Mouse (Mus musculus) CH12.LX (cell line): Measurements from ENCODE around the gene Pik3cb.

Source experiments
- CTCF ChIP-seq, 2 experiments: IDR thresholded peaks in 1 of 2; conservative IDR thresholded peaks in 1 of 2; 2 replicates each; pipeline ENCODE4 v1.5.1; 2011 to 2012; ENCODE audit warnings: low read depth in 2 of 2, low read length in 2 of 2, improper control_type of control experiment in 1 of 2, inconsistent platforms in 1 of 2, mild to moderate bottlenecking in 1 of 2, moderate library complexity in 1 of 2
- MXI1 ChIP-seq: IDR thresholded peaks from 2 replicates; pipeline ENCODE4 v1.6.1; 2011; ENCODE audit warnings: mild to moderate bottlenecking, low read depth, low read length, improper control_type of control experiment

DNA sequence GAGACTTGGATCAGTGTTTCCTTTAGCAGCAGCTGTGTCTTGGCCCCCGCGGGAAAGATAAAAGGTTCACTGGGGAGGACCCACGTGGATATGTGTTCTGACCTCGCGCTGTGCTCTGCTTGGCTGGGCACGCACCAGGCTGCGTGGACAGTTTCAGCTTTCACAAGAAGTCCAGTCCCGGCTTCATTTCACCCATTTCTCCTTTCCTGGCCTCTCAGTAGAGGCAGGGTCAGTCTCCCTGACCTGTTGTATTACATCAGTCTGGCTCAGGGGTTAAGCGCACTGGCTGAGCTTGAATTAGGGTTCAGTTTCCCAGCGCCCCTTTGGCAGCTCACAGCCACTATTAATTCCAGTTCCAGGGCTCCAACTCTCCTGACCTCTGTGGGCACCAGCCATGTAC is 30.8 kb upstream of the Pik3cb start:
- TF ChIP-seq CTCF (conservative IDR thresholded peaks at IDR 0.05 in 1 of 2, IDR thresholded peaks at IDR 0.05 in 1 of 2; ENCODE audit: low read depth in 2 of 2, low read length in 2 of 2) (no peak), MXI1 (no peak)
